Mouse (Mus musculus) left cerebral cortex, adult 18-20 months (tissue): ENCODE results near the gene Snx8. TPM values are rescaled to one million over a fixed set of nuclear protein-coding genes. Genes with fewer than 3 reads are reported as not detected.

Experiments used
- microRNA-seq, 2 experiments: library from miRNA; unstranded; fragments of <30 nt; microRNA quantifications; one replicate each; pipeline ENCODE4 v1.2.0; 2021
- total RNA-seq, 2 experiments: library from RNA; stranded (reverse); gene quantifications; 2 replicates each; pipeline ENCODE4 v1.2.3; 2021

Gene Snx8
- total RNA-seq, 2 experiments from 2014 or later, result 14.4 to 15.6 TPM

Small RNA genes lying within 50 kb of the gene (microRNA-seq; reads per million reads assigned to microRNA genes)
- gene Mir7038, result 0.21 to 0.50 reads per million in 2 experiments

Other genes starting within 250 kb of the Snx8 start
- gene Mad1l1, start 67.7 kb downstream of the Snx8 start, total RNA-seq, result 10 to 100 TPM; 14.3 to 19.3 TPM
- 1 to 10 TPM; 6.5 to 7.8 TPM for gene Nudt1, start 67.6 kb downstream of the Snx8 start, total RNA-seq
- gene Mrm2, start 57.4 kb downstream of the Snx8 start, total RNA-seq, result 10 to 100 TPM in 1 of 2 experiments, 1 to 10 TPM in 1; 9.5 to 12.2 TPM
- gene Eif3b, start 30.1 kb upstream of the Snx8 start, total RNA-seq, result 10 to 100 TPM; 87.1 to 93.6 TPM
- not detected for gene Gm4869, start 56.4 kb upstream of the Snx8 start, total RNA-seq
- gene Chst12, start 116.3 kb upstream of the Snx8 start, total RNA-seq, result 10 to 100 TPM; 16.2 to 17.4 TPM
- not detected for gene Grifin, start 175.8 kb upstream of the Snx8 start, total RNA-seq
- gene Lfng, start 218.1 kb upstream of the Snx8 start, total RNA-seq, result 10 to 100 TPM; 17.0 to 17.1 TPM